Mouse (Mus musculus) lung, adult 2 months (tissue): ENCODE measurements around the gene Nutm1.

Experiments
- CTCF ChIP-seq: fragments of 200-500 bp; IDR thresholded peaks from 2 replicates; pipeline ENCODE4 v1.5.1; 2011; ENCODE audit warnings: mild to moderate bottlenecking, low read length, control low read depth; ENCODE audit not compliant: insufficient read depth
- POLR2A ChIP-seq: fragments of 200-500 bp; IDR thresholded peaks from 2 replicates; pipeline ENCODE4 v1.6.1; 2011; ENCODE audit warnings: low read depth, mild to moderate bottlenecking, control low read depth, low read length, borderline replicate concordance; ENCODE audit errors: extremely low read depth

DNA sequence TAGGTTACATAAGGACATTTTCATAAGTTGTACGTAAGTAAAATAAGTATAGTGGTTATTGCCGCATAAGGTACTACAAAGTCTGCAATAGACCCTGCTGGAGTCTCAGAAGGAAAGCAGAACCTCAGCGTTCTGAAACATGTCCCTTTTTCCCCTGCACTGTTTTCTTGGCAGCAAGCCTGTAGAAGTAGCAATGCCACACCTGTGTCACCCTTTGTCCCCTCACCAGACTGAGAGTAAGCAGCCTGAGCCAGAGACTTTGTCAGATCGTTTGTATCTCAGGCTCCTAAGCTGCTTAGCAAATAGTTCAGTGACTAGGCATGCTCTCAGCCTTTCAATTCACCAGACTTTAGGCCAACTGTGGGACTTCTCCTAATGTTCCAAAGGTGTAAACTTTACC, 28.0 kb upstream of the Nutm1 start:
- TF ChIP-seq POLR2A (no peak), CTCF (no peak)
